Mouse (Mus musculus) hindbrain, embryonic 11.5 days (tissue): Measurements from ENCODE around the gene Nrg3. TPM values are rescaled to one million over a fixed set of nuclear protein-coding genes. Genes with fewer than 3 reads are reported as not detected.

Experiments used
- ATAC-seq: fragments of 200-750 bp; cut with Nextera tagmentation; 2 replicates; pipeline ENCODE4 v1.8.0; 2017; ENCODE audit warnings: mild to moderate bottlenecking, moderate TSS enrichment, moderate library complexity; ENCODE audit not compliant: low FRiP score
- DNase-seq: peaks from one replicate; pipeline ENCODE4 v3.0.0-alpha.2; 2015; ENCODE audit warnings: low spot score
- H3K27ac ChIP-seq: fragments of 300-500 bp; sonication (generic); 2 replicates; pipeline ENCODE4 v1.5.1; 2014; ENCODE audit warnings: mild to moderate bottlenecking, low read depth, low read length
- H3K27me3 ChIP-seq: fragments of 300-500 bp; sonication (generic); 2 replicates; pipeline ENCODE4 v1.6.1; 2014; ENCODE audit warnings: mild to moderate bottlenecking, low read length, moderate library complexity, mixed read lengths; ENCODE audit not compliant: control insufficient read depth, insufficient read depth
- H3K36me3 ChIP-seq: fragments of 300-500 bp; sonication (generic); 2 replicates; pipeline ENCODE4 v1.6.1; 2014; ENCODE audit warnings: mild to moderate bottlenecking, low read length, moderate library complexity, mixed read lengths; ENCODE audit not compliant: control insufficient read depth, insufficient read depth
- H3K4me1 ChIP-seq: fragments of 300-500 bp; sonication (generic); replicated peaks from 2 replicates; pipeline ENCODE4 v1.6.1; 2014; ENCODE audit warnings: low read length, mixed read lengths; ENCODE audit not compliant: control insufficient read depth, insufficient read depth
- H3K4me2 ChIP-seq: fragments of 300-500 bp; sonication (generic); replicated peaks from 2 replicates; pipeline ENCODE4 v1.6.1; 2014; ENCODE audit warnings: mild to moderate bottlenecking, low read depth, low read length
- H3K4me3 ChIP-seq: fragments of 300-500 bp; sonication (generic); 2 replicates; pipeline ENCODE4 v1.5.1; 2014; ENCODE audit warnings: low read depth, low read length
- H3K9ac ChIP-seq: fragments of 300-500 bp; sonication (generic); 2 replicates; pipeline ENCODE4 v1.6.1; 2014; ENCODE audit warnings: low read depth, low read length
- H3K9me3 ChIP-seq: fragments of 300-500 bp; sonication (generic); 2 replicates; pipeline ENCODE4 v1.6.1; 2016; ENCODE audit warnings: low read length; ENCODE audit not compliant: control insufficient read depth
- WGBS: fragments of 180-500 bp; shearing (Covaris S2); extraction: QIAGEN DNeasy Blood & Tissue Kit; methylation state at CpG from one replicate; pipeline ENCODE4 v1.1.7; 2014; 5-methylcytosine and 5-hydroxymethylcytosine counted together
- polyA plus RNA-seq: library from polyadenylated mRNA; unstranded; fragments of >200 nt; fragmentation: Nextera tagmentation; extraction: Ambion mirVana; gene quantifications from 2 replicates; pipeline ENCODE4 v1.2.1, GENCODE M21; 2014

Nrg3 gene
- polyA plus RNA-seq, 1 experiment from 2014 or later, result 2.0 TPM

- DNase-seq (no peak), ATAC-seq (no peak)
- no peak overlapping the region for H3K27ac ChIP-seq
- H3K9ac ChIP-seq, result no peak overlapping the region
- H3K27me3 ChIP-seq, result no peaks in the 10 kb centered on the region
- H3K36me3 ChIP-seq, result no peaks in the 10 kb centered on the region
- H3K4me3 ChIP-seq, result no peak overlapping the region
- H3K9me3 ChIP-seq, result no peaks in the 10 kb centered on the region
- H3K4me2 ChIP-seq, result no peak overlapping the region
- no peaks in the 10 kb centered on the region for H3K4me1 ChIP-seq
- WGBS, result 70% methylated on average over 1 of the region's 1 CpGs
These were observed 878.6 kb downstream of the Nrg3 start for GRCm38 (mm10) chr14:38594297-38594696.

GRCm38 (mm10) chr14:38576796-38577195 is 896.1 kb downstream of the Nrg3 start:
- no peak overlapping the region for H3K4me3 ChIP-seq
- no peaks in the 10 kb centered on the region for H3K27me3 ChIP-seq
- WGBS, result 89% methylated on average over 3 of the region's 3 CpGs
- no peak overlapping the region for H3K9ac ChIP-seq
- no peak for ATAC-seq
- no peak for DNase-seq
- no peaks in the 10 kb centered on the region for H3K4me1 ChIP-seq
- H3K9me3 ChIP-seq, result no peaks in the 10 kb centered on the region
- no peak overlapping the region for H3K27ac ChIP-seq
- H3K4me2 ChIP-seq, result no peak overlapping the region
- no peaks in the 10 kb centered on the region for H3K36me3 ChIP-seq

DNA sequence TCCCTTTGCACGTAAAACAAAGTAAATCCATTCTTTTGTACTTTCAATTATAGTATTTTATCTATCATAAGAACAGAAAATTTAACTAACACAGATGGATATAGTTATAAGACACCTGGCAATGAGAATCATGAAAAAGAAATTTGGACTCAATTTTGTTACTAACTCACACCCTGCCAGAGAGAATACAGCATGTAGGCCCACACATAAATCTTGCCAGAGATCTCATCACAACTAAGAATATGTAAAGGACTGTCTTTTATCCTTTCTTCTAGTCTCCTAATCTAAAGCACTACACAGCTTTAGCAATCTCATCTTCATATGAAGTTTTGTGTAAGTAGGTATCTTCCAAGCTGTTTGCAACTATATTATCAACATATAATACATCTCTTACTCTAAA is 904.7 kb downstream of the Nrg3 start:
- WGBS, result 76% methylated on average over 1 of the region's 1 CpGs
- no peak for DNase-seq
- Histone ChIP-seq H3K9me3 (no peaks in the 10 kb centered on the region), H3K36me3 (no peaks in the 10 kb centered on the region), H3K27me3 (no peaks in the 10 kb centered on the region), H3K4me3 (no peak overlapping the region), H3K27ac (no peak overlapping the region), H3K9ac (no peak overlapping the region), H3K4me1 (no peaks in the 10 kb centered on the region), H3K4me2 (no peak overlapping the region)
- no peak for ATAC-seq

GRCm38 (mm10) chr14:38566182-38566581 is 906.7 kb downstream of the Nrg3 start:
- no peaks in the 10 kb centered on the region for H3K9me3 ChIP-seq
- 85% methylated on average over 3 of the region's 3 CpGs for WGBS
- no peak overlapping the region for H3K4me2 ChIP-seq
- ATAC-seq (no peak), DNase-seq (no peak)
- no peaks in the 10 kb centered on the region for H3K36me3 ChIP-seq
- no peak overlapping the region for H3K9ac ChIP-seq
- no peak overlapping the region for H3K27ac ChIP-seq
- H3K4me3 ChIP-seq, result no peak overlapping the region
- no peaks in the 10 kb centered on the region for H3K27me3 ChIP-seq
- H3K4me1 ChIP-seq, result no peaks in the 10 kb centered on the region

DNA sequence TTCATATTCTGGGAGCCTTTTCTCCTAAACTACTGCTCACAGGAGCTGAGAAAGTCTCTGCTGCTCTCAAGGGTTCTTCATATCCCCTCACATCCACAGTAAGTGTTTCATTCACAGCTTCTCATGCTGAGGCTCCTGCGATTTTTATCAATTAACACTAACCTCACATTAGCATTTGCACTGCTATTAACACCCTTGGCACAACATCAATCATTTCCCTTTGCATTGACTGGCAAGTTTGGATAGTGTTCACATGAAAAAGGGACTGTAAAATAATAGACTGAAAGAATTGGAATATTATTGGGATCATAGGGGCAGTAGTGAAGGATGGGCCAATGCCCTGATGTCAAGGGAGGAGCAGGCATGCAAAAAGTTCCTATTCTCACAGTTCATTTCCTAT is 918.3 kb downstream of the Nrg3 start:
- Histone ChIP-seq H3K4me1 (no peaks in the 10 kb centered on the region), H3K27me3 (no peaks in the 10 kb centered on the region), H3K36me3 (no peaks in the 10 kb centered on the region), H3K4me2 (no peak overlapping the region), H3K9me3 (no peaks in the 10 kb centered on the region), H3K9ac (no peak overlapping the region), H3K27ac (no peak overlapping the region), H3K4me3 (no peak overlapping the region)
- ATAC-seq (no peak), DNase-seq (no peak)
- 83% methylated on average over 1 of the region's 1 CpGs for WGBS

GRCm38 (mm10) chr14:38547257-38547656 is 925.6 kb downstream of the Nrg3 start:
- ATAC-seq (no peak), DNase-seq (no peak)
- H3K4me1 ChIP-seq, result no peaks in the 10 kb centered on the region
- H3K27me3 ChIP-seq, result no peaks in the 10 kb centered on the region
- no peak overlapping the region for H3K4me3 ChIP-seq
- no peak overlapping the region for H3K4me2 ChIP-seq
- H3K9me3 ChIP-seq, result no peaks in the 10 kb centered on the region
- no peak overlapping the region for H3K27ac ChIP-seq
- WGBS, result 90% methylated on average over 2 of the region's 2 CpGs
- no peak overlapping the region for H3K9ac ChIP-seq
- no peaks in the 10 kb centered on the region for H3K36me3 ChIP-seq

DNA sequence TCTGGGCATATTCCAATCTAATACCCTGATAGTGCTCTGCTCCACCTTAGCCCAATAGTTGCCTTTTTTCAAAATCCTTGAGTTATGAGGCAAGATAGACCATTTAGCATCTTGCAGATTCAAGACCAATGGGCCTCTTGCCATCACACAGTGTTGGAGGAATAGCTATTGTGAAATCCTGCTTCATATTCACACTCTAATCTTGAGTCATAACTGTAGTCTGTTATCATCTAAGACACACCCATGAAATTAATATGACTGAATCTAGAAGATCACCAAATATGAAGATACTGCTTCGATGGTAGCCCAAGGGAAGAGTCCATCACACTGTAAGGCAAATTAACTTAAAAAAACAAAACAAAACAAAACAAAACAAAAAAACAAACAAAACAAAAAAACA is 937.7 kb downstream of the Nrg3 start:
- Histone ChIP-seq H3K27me3 (no peaks in the 10 kb centered on the region), H3K9ac (no peak overlapping the region), H3K36me3 (no peaks in the 10 kb centered on the region), H3K4me3 (no peak overlapping the region), H3K4me1 (no peaks in the 10 kb centered on the region), H3K4me2 (no peak overlapping the region), H3K27ac (no peak overlapping the region), H3K9me3 (no peaks in the 10 kb centered on the region)
- ATAC-seq, result no peak
- WGBS, result 91% methylated on average over 1 of the region's 1 CpGs
- no peak for DNase-seq

- Histone ChIP-seq H3K4me1 (no peaks in the 10 kb centered on the region), H3K4me3 (no peak overlapping the region), H3K9ac (no peak overlapping the region), H3K36me3 (no peaks in the 10 kb centered on the region), H3K27ac (no peak overlapping the region), H3K4me2 (no peak overlapping the region), H3K27me3 (no peaks in the 10 kb centered on the region), H3K9me3 (no peaks in the 10 kb centered on the region)
- ATAC-seq, result no peak
- DNase-seq, result no peak
These were observed 939.4 kb downstream of the Nrg3 start for GRCm38 (mm10) chr14:38533495-38533894.

DNA sequence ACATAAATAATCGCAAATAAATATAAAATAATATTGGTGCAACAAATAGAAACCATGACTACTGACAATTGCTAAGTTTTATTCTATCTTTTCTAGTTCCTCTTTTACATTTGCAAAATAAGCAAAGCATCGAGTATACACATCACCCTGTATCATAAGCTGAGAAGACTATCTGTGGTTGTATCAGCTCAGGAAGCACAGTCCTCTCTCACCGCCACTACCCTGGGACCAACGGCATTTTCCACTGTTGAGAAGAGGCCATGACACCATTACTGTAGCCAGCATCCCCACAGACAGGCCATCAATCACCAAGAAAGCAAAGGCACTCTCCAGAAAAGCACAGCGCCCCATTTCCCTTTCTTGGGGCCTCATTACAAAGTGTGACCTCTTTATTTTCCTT is 956.7 kb downstream of the Nrg3 start:
- H3K4me2 ChIP-seq, result no peak overlapping the region
- no peaks in the 10 kb centered on the region for H3K36me3 ChIP-seq
- no peak overlapping the region for H3K27ac ChIP-seq
- no peaks in the 10 kb centered on the region for H3K27me3 ChIP-seq
- 62% methylated on average over 5 of the region's 5 CpGs for WGBS
- H3K4me3 ChIP-seq, result no peak overlapping the region
- no peaks in the 10 kb centered on the region for H3K9me3 ChIP-seq
- H3K9ac ChIP-seq, result no peak overlapping the region
- DNase-seq (peak; percentile 32), ATAC-seq (peak; percentile 87)
- H3K4me1 ChIP-seq, result no peaks in the 10 kb centered on the region
